Mouse (Mus musculus) central nervous system, embryonic 14 days (tissue): ENCODE data around the gene Drc1. TPM values are rescaled to one million over a fixed set of nuclear protein-coding genes. Genes with fewer than 3 reads are reported as not detected.

Source experiments
- polyA plus RNA-seq: library from polyadenylated mRNA; depleted of rRNA; stranded (reverse); fragments of >200 nt; gene quantifications from 2 replicates; pipeline ENCODE4 v1.2.3, GENCODE M21; 2012; rRNA removed

Drc1 gene
- polyA plus RNA-seq: 2.7 and 3.2 TPM in 2 replicates

GRCm38 (mm10) chr5:30281291-30281732 is at the start of gene Drc1:
Gene Drc1, plus strand, starts transcription at chr5:30281388.

GRCm38 (mm10) chr5:30232271-30232971 is 48.8 kb upstream of the Drc1 start, which contains the start of gene Selenoi:
Gene Selenoi, plus strand, starts transcription at chr5:30232581.

Other genes with a start within 250 kb of the Drc1 start
- gene Tyms, start 207.8 kb upstream of the Drc1 start, polyA plus RNA-seq: 81.2 and 99.3 TPM in 2 replicates
- gene Garem2, start 176.2 kb upstream of the Drc1 start, polyA plus RNA-seq: 22.5 and 28.0 TPM in 2 replicates
- gene 3110082J24Rik, start 175.3 kb upstream of the Drc1 start, polyA plus RNA-seq: 2.7 and 4.9 TPM in 2 replicates
- 71.0 and 71.3 TPM in 2 replicates for gene Hadha, start 126.2 kb upstream of the Drc1 start, polyA plus RNA-seq
- 45.2 and 49.6 TPM in 2 replicates for gene Hadhb, start 126.1 kb upstream of the Drc1 start, polyA plus RNA-seq
- gene Adgrf3, start 75.7 kb upstream of the Drc1 start, polyA plus RNA-seq: 0.04 and 0.07 TPM in 2 replicates
- 42.0 and 42.6 TPM in 2 replicates for gene Selenoi, start 48.8 kb upstream of the Drc1 start, polyA plus RNA-seq
- 5.1 and 5.9 TPM in 2 replicates for gene Otof, start 180.5 kb downstream of the Drc1 start, polyA plus RNA-seq
- 0.51 and 0.55 TPM in 2 replicates for gene 1700001C02Rik, start 184.7 kb downstream of the Drc1 start, polyA plus RNA-seq